Mouse (Mus musculus) intestine, postnatal 0 days (tissue): ENCODE data around the gene Isyna1. TPM values are rescaled to one million over a fixed set of nuclear protein-coding genes. Genes with fewer than 3 reads are reported as not detected.

Experiments
- ATAC-seq: fragments of 200-750 bp; cut with Nextera tagmentation; 2 replicates; pipeline ENCODE4 v1.8.0; 2017; ENCODE audit warnings: mild to moderate bottlenecking, moderate TSS enrichment, moderate library complexity
- H3K27ac ChIP-seq: fragments of 300-500 bp; sonication (generic); 2 replicates; pipeline ENCODE4 v1.5.1; 2014; ENCODE audit warnings: mild to moderate bottlenecking, low read depth, low read length, moderate library complexity
- H3K27me3 ChIP-seq: fragments of 300-500 bp; sonication (generic); replicated peaks from 2 replicates; pipeline ENCODE4 v1.6.1; 2014; ENCODE audit warnings: low read length, mixed read lengths; ENCODE audit not compliant: control insufficient read depth, insufficient read depth
- H3K36me3 ChIP-seq: fragments of 300-500 bp; sonication (generic); 2 replicates; pipeline ENCODE4 v1.6.1; 2014; ENCODE audit warnings: mild to moderate bottlenecking, moderate library complexity; ENCODE audit not compliant: control insufficient read depth, insufficient read depth
- H3K4me1 ChIP-seq: fragments of 300-500 bp; sonication (generic); replicated peaks from 2 replicates; pipeline ENCODE4 v1.6.1; 2014; ENCODE audit warnings: antibody characterized with exemption, low read length, mixed read lengths; ENCODE audit not compliant: control insufficient read depth, insufficient read depth
- H3K4me2 ChIP-seq: fragments of 300-500 bp; sonication (generic); replicated peaks from 2 replicates; pipeline ENCODE4 v1.6.1; 2014; ENCODE audit warnings: low read depth, mild to moderate bottlenecking, moderate library complexity
- H3K4me3 ChIP-seq: fragments of 300-500 bp; sonication (generic); 2 replicates; pipeline ENCODE4 v1.5.1; 2014; ENCODE audit warnings: low read depth, low read length
- H3K9ac ChIP-seq: fragments of 300-500 bp; sonication (generic); 2 replicates; pipeline ENCODE4 v1.6.1; 2014; ENCODE audit warnings: mild to moderate bottlenecking, low read depth, low read length
- H3K9me3 ChIP-seq: fragments of 300-500 bp; sonication (generic); 2 replicates; pipeline ENCODE4 v1.6.1; 2016; ENCODE audit warnings: mixed run types; ENCODE audit not compliant: control insufficient read depth
- CTCF ChIP-seq: sonication (generic); IDR thresholded peaks from 2 replicates; pipeline ENCODE4 v1.5.1; 2016; ENCODE audit warnings: low read depth, mild to moderate bottlenecking, control low read depth, antibody characterized with exemption, moderate library complexity
- WGBS: fragments of 180-500 bp; shearing (Covaris S2); extraction: QIAGEN DNeasy Blood & Tissue Kit; methylation state at CpG from one replicate; pipeline ENCODE4 v1.1.7; 2014; 5-methylcytosine and 5-hydroxymethylcytosine counted together
- polyA plus RNA-seq: library from polyadenylated mRNA; unstranded; fragments of >200 nt; fragmentation: Nextera tagmentation; extraction: Ambion mirVana; gene quantifications from 2 replicates; pipeline ENCODE4 v1.2.1, GENCODE M21; 2015

Gene Isyna1
- polyA plus RNA-seq, 1 experiment from 2014 or later = 21.0 TPM

DNA sequence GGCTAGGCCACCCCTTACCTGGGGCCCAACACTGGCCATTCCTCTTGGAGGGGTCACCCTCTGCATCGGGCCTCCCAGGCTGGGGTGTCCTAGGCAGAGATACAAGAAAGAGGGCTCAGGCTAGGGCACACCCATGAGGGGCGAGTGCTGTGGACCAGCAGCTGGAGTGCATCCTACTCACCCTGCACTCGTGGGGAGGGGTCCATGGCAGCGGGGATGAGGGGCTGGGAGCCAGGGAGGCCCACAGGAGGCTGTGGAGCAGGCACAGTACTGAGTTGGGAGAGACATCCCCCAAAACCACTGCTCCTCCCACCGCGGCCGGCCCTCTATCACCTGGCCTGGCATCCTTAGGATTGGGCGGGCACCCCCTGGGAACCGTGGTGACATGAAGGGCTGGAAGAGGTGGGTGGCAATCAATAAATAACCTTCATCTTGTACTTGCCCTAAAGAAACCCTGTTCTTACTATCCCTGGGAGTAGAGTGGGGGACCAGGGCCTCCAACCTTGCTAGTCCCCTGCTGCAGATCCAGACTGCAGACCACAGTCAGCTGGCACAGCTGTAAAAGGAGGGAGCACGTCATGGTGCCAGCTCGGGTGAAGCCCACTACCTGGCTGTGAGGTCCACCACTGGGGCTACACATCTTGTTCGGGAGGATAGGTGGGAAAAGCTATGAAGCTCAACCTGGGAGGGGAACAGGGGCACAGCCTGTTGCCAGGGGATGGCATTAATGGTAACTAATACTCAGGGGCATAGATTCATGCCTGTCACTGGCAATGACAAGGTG, 5.5 kb downstream of the Isyna1 start:
- Histone ChIP-seq H3K27ac (no peak overlapping the region), H3K36me3 (peaks cover 17% of the 10 kb centered on the region; the same call in 1 of the 2 replicates), H3K4me2 (no peak overlapping the region), H3K4me1 (peaks cover 5% of the 10 kb centered on the region; the same call in 1 of the 2 replicates), H3K9ac (no peak overlapping the region), H3K9me3 (no peaks in the 10 kb centered on the region), H3K27me3 (no peaks in the 10 kb centered on the region), H3K4me3 (no peak overlapping the region)
- WGBS = 85% methylated on average over 12 of the region's 12 CpGs
- TF ChIP-seq CTCF = no peak
- no peak for ATAC-seq

DNA sequence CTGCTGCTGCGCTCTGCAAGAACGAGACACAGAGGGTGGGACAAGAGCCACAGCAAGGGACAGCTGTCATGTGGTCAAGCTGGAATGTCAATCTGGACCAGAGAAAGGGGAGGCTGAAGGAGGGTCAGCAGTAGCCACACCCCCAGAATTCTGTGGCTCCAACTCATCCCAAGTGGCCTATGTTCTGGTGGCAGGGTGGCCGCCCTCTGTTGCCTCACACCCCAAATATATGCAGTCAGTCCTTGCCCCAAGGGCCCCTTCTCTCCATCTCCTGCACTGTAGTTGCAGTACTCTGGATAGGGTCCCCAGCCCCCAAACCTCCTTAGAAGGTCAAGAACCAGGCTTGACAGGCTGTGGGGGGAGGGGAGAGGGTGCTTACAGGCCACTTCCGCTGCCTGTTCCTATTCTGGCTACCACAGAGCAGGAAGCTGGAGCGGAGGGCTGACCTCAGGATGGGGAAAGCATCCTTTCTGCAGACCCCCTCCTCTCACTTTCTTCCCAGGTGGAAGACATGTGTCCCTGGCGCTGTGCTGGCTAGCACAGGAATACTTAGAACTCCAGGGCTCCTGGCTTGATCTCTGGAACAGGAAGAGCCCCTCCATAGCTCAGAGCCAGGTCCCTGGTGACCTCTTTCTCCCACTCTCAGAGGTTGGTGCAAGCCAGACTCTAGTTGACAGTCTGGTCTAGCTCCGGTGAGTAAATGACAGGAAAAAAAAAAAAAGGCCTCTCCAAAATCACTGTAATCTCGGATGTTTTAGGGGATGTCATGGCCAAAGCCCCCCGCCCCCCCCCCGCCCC, 6.5 kb downstream of the Isyna1 start:
- WGBS = 42% methylated on average over 10 of the region's 10 CpGs
- Histone ChIP-seq H3K9ac (no peak overlapping the region), H3K9me3 (no peaks in the 10 kb centered on the region), H3K27me3 (no peaks in the 10 kb centered on the region), H3K4me2 (peak overlapping the region; percentile 35), H3K36me3 (peaks cover 17% of the 10 kb centered on the region; the same call in 1 of the 2 replicates), H3K4me1 (no peaks in the 10 kb centered on the region; the same call in 1 of the 2 replicates), H3K4me3 (no peak overlapping the region), H3K27ac (no peak overlapping the region; the same call in 1 of the 2 replicates)
- TF ChIP-seq CTCF = no peak
- ATAC-seq = no peak

GRCm38 (mm10) chr8:70601271-70601649, 7.1 kb downstream of the Isyna1 start:
- H3K27me3 ChIP-seq = no peaks in the 10 kb centered on the region
- H3K9ac ChIP-seq = no peak overlapping the region
- peaks cover 14% of the 10 kb centered on the region; the same call in 1 of the 2 replicates for H3K36me3 ChIP-seq
- H3K9me3 ChIP-seq = no peaks in the 10 kb centered on the region
- H3K4me3 ChIP-seq = no peak overlapping the region
- TF ChIP-seq CTCF = no peak
- no peaks in the 10 kb centered on the region; the same call in 1 of the 2 replicates for H3K4me1 ChIP-seq
- no peak; the same call in 1 of the 2 replicates for ATAC-seq
- 4% methylated on average over 26 of the region's 26 CpGs for WGBS
- peak overlapping the region; percentile 35 for H3K4me2 ChIP-seq
- no peak overlapping the region; the same call in 1 of the 2 replicates for H3K27ac ChIP-seq

DNA sequence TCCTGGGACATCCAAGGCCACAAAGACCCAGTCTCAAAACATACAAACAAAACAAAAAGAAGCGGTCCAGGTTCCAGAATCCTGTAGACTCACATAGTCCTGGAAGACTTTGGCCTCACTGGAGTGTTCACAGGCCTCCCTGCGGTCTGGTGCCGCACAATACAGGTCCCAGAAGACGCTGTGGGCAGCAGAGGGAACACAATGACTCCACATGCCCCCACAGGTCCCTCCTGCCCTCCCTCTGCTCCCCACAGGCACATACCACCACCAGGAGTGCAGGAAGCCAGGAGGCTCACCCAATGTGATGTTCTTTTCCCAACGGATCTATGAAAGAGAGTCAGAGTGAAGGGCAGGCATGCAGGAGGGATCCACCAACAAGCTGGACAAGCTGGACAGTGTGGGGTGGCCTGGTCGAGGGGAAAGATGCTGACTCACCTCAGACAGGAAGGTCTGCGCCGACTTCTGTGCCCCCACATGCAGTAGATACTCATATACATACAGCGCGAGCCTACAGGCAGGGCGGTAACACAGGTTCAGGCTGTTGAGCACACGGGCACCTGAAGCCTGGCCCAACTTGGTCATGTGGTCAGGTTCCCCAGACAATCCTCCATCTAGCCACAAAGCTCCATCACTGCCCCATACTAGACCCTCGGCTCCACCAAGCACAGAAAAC, 8.1 kb downstream of the Isyna1 start:
- peaks cover 9% of the 10 kb centered on the region; the same call in 1 of the 2 replicates for H3K36me3 ChIP-seq
- no peak overlapping the region for H3K4me2 ChIP-seq
- no peaks in the 10 kb centered on the region for H3K9me3 ChIP-seq
- 91% methylated on average over 13 of the region's 13 CpGs for WGBS
- H3K4me1 ChIP-seq = no peaks in the 10 kb centered on the region; the same call in 1 of the 2 replicates
- no peak for TF ChIP-seq CTCF
- no peaks in the 10 kb centered on the region for H3K27me3 ChIP-seq
- ATAC-seq = no peak
- no peak overlapping the region; the same call in 1 of the 2 replicates for H3K27ac ChIP-seq
- H3K9ac ChIP-seq = no peak overlapping the region
- no peak overlapping the region for H3K4me3 ChIP-seq

GRCm38 (mm10) chr8:70604558-70604957, 10.4 kb downstream of the Isyna1 start:
- no peaks in the 10 kb centered on the region for H3K9me3 ChIP-seq
- H3K4me3 ChIP-seq = no peak overlapping the region
- 88% methylated on average over 7 of the region's 7 CpGs for WGBS
- 0 out of 2 replicates have a peak, but pooled peaks cover 6% of the 10 kb centered on the region for H3K4me1 ChIP-seq
- H3K27ac ChIP-seq = no peak overlapping the region
- no peak for TF ChIP-seq CTCF
- H3K4me2 ChIP-seq = no peak overlapping the region
- no peak for ATAC-seq
- H3K9ac ChIP-seq = no peak overlapping the region
- no peaks in the 10 kb centered on the region for H3K36me3 ChIP-seq
- no peaks in the 10 kb centered on the region for H3K27me3 ChIP-seq
